Mouse (Mus musculus) embryonic fibroblast, embryonic 13.5 days (primary cell): ENCODE results near the gene Gm20388.

ENCODE experiments used
- CTCF ChIP-seq: IDR thresholded peaks from 2 replicates; pipeline ENCODE4 v1.5.1; 2011; ENCODE audit warnings: mild to moderate bottlenecking, control low read depth, low read length, moderate library complexity, borderline replicate concordance; ENCODE audit not compliant: insufficient read depth
- POLR2A ChIP-seq: IDR thresholded peaks from 2 replicates; pipeline ENCODE4 v1.6.1; 2011; ENCODE audit warnings: low read depth, mild to moderate bottlenecking, control low read depth, low read length, moderate library complexity

- TF ChIP-seq CTCF, result no peak
- no peak for TF ChIP-seq POLR2A
These were observed 357.9 kb downstream of the Gm20388 start for GRCm38 (mm10) chr8:120268541-120268980.
